Comparison of ENCODE assay signal across 10 mouse cellular contexts in the genomic region with DNA sequence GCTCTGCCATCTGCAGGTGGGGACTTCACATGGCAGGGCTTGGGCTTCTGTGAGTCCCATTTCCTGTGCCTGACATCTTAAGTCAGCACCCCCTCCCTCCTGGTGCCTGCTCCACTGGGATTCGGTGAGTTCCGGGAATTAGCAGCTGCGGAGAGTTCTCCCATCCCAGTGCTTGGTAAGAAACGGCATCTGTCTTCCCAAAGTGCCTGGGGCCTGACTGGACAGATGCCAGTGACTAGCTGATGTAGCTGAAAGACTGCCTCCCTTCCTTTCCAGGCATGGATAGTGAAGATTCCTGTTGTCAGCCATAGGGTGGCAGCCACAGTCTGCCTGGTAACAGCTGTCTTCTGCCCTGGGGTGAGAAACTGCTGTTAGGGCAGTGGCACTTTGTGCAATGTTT. TPM values are rescaled to one million over a fixed set of nuclear protein-coding genes. Genes with fewer than 3 reads are reported as not detected.
DNase-seq lines count a peak whose midpoint lies in the region; ATAC-seq and TF ChIP-seq lines count a peak whose summit lies in the region.
"Had no signal": no experiment of that assay in that cellular context is flagged by ENCODE, and none has a peak within 500 bp of the region (broad histone marks: within the 10 kb centered on the region; RNA-seq: fewer than 3 reads in every experiment).

No protein-coding gene starts in this region.

- no peaks in the 10 kb centered on the region for H3K27me3 ChIP-seq in kidney, adult 2 months (replicated peaks; ENCODE audit: control insufficient read depth, insufficient read depth, low read length)
- peaks cover 3% of the 10 kb centered on the region; the same call in 1 of the 2 replicates for H3K27me3 ChIP-seq in hindbrain, embryonic 15.5 days
- H3K27me3 ChIP-seq in neural tube, embryonic 15.5 days (replicated peaks) = peaks cover 6% of the 10 kb centered on the region

- H3K9me3 ChIP-seq in hindbrain, embryonic 15.5 days = no peaks in the 10 kb centered on the region
- H3K9me3 ChIP-seq in neural tube, embryonic 15.5 days (replicated peaks) = no peaks in the 10 kb centered on the region
- H3K9me3 ChIP-seq: limb, embryonic 15.5 days had no signal

- no peaks in the 10 kb centered on the region for H3K36me3 ChIP-seq in kidney, adult 2 months (ENCODE audit: control insufficient read depth, insufficient read depth, low read length)
- no peaks in the 10 kb centered on the region for H3K36me3 ChIP-seq in hindbrain, embryonic 15.5 days
- no peaks in the 10 kb centered on the region for H3K36me3 ChIP-seq in neural tube, embryonic 15.5 days
- H3K36me3 ChIP-seq: limb, embryonic 15.5 days had no signal

- H3K4me2 ChIP-seq in hindbrain, embryonic 15.5 days = peak overlapping the region; percentile 13; the same call in 1 of the 2 replicates
- H3K4me2 ChIP-seq in neural tube, embryonic 15.5 days = 0 out of 2 replicates have a peak overlapping the region, but pooled peaks have one; percentile 99
- H3K4me2 ChIP-seq: limb, embryonic 15.5 days had no signal

- TF ChIP-seq POLR2A in kidney, adult 2 months (IDR thresholded peaks at IDR 0.05; ENCODE audit: low read depth, low read length) = no peak

- H3K9ac ChIP-seq in hindbrain, embryonic 15.5 days = no peak overlapping the region
- no peak overlapping the region for H3K9ac ChIP-seq in neural tube, embryonic 15.5 days (replicated peaks)
- H3K9ac ChIP-seq: limb, embryonic 15.5 days had no signal

- peak; percentile 17 for DNase-seq in kidney, postnatal 14 days
- no peak for DNase-seq in kidney, adult 2 months
- peak; percentile 59 for DNase-seq in cerebellum, adult 9-10 months
- DNase-seq in B cell, adult 2 months = no peak
- no peak for DNase-seq in natural killer cell, adult 2 months (ENCODE audit: low spot score in 2 of 2)

- H3K4me1 ChIP-seq in kidney, adult 2 months (ENCODE audit: control insufficient read depth, insufficient read depth, low read length) = no peaks in the 10 kb centered on the region; the same call in 1 of the 2 replicates
- H3K4me1 ChIP-seq in hindbrain, embryonic 15.5 days (replicated peaks) = peaks cover 32% of the 10 kb centered on the region
- H3K4me1 ChIP-seq in neural tube, embryonic 15.5 days = peaks cover 35% of the 10 kb centered on the region

- no peak for ATAC-seq in hindbrain, embryonic 15.5 days (ENCODE audit: low FRiP score, low read depth)
- ATAC-seq in neural tube, embryonic 15.5 days (ENCODE audit: low FRiP score) = 0 out of 2 replicates have a peak, but pooled peaks have one; percentile 16
- no peak for ATAC-seq in megakaryocyte-erythroid progenitor cell, adult 5-6 weeks (replicated peaks; ENCODE audit: low FRiP score, low TSS enrichment, poor library complexity, severe bottlenecking)

- TF ChIP-seq CTCF in kidney, adult 2 months (conservative IDR thresholded peaks at IDR 0.05; ENCODE audit: insufficient read depth, insufficient read length, low read depth, low read length) = no peak

- WGBS in kidney, adult 2 months = 12% methylated on average over 4 of the region's 4 CpGs
- 6% methylated on average over 4 of the region's 4 CpGs for WGBS in hindbrain, embryonic 15.5 days
- 8% methylated on average over 4 of the region's 4 CpGs for WGBS in neural tube, embryonic 15.5 days

- H3K27ac ChIP-seq in kidney, adult 2 months (ENCODE audit: insufficient read depth, low read depth, low read length) = no peak overlapping the region
- no peak overlapping the region for H3K27ac ChIP-seq in hindbrain, embryonic 15.5 days (replicated peaks)
- 0 out of 2 replicates have a peak overlapping the region, but pooled peaks have one; percentile 4 for H3K27ac ChIP-seq in neural tube, embryonic 15.5 days (replicated peaks)
- H3K27ac ChIP-seq: limb, embryonic 15.5 days had no signal

- no peak overlapping the region for H3K4me3 ChIP-seq in kidney, adult 2 months (ENCODE audit: insufficient read depth, low read depth, low read length)
- H3K4me3 ChIP-seq in hindbrain, embryonic 15.5 days = no peak overlapping the region
- no peak overlapping the region for H3K4me3 ChIP-seq in neural tube, embryonic 15.5 days (replicated peaks)
- H3K4me3 ChIP-seq: limb, embryonic 15.5 days had no signal

RNA-seq across cellular contexts. Expression of gene Kcnt1, which starts 1.9 kb away (rescaled TPM):
- polyA plus RNA-seq in kidney, adult 2 months (2012; rRNA removed) = 36.1 and 47.1 TPM in 2 replicates
- polyA plus RNA-seq in hindbrain, embryonic 15.5 days (2015; fragmentation: Nextera tagmentation; extraction: Ambion mirVana) = 20.2 and 23.8 TPM in 2 replicates
- 21.3 and 23.7 TPM in 2 replicates for polyA plus RNA-seq in neural tube, embryonic 15.5 days (2015; fragmentation: Nextera tagmentation; extraction: Ambion mirVana)
- total RNA-seq in megakaryocyte-erythroid progenitor cell, adult 5-6 weeks (2014; fragmentation: Nextera tagmentation) = not detected in 2 replicates
- not detected in 2 replicates for total RNA-seq in megakaryocyte-erythroid progenitor cell, adult 5-6 weeks (2017)

RNA-seq across cellular contexts. Expression of gene Sohlh1, which starts 18.4 kb away (rescaled TPM):
- 0.06 TPM in 1 of 2 replicates, not detected in the other for polyA plus RNA-seq in kidney, adult 2 months (2012; rRNA removed)
- not detected in 2 replicates for polyA plus RNA-seq in hindbrain, embryonic 15.5 days (2015; fragmentation: Nextera tagmentation; extraction: Ambion mirVana)
- polyA plus RNA-seq in neural tube, embryonic 15.5 days (2015; fragmentation: Nextera tagmentation; extraction: Ambion mirVana) = not detected in 2 replicates
- not detected in 2 replicates for total RNA-seq in megakaryocyte-erythroid progenitor cell, adult 5-6 weeks (2014; fragmentation: Nextera tagmentation)
- not detected in 2 replicates for total RNA-seq in megakaryocyte-erythroid progenitor cell, adult 5-6 weeks (2017)
- polyA plus RNA-seq: limb, embryonic 15.5 days; small intestine, adult 2 months had no signal

RNA-seq across cellular contexts. Expression of gene Lcn9, which starts 42.5 kb away (rescaled TPM):
- not detected in 2 replicates for polyA plus RNA-seq in kidney, adult 2 months (2012; rRNA removed)
- polyA plus RNA-seq in hindbrain, embryonic 15.5 days (2015; fragmentation: Nextera tagmentation; extraction: Ambion mirVana) = not detected in 2 replicates
- polyA plus RNA-seq in neural tube, embryonic 15.5 days (2015; fragmentation: Nextera tagmentation; extraction: Ambion mirVana) = not detected in 2 replicates
- not detected in 2 replicates for total RNA-seq in megakaryocyte-erythroid progenitor cell, adult 5-6 weeks (2014; fragmentation: Nextera tagmentation)
- not detected in 2 replicates for total RNA-seq in megakaryocyte-erythroid progenitor cell, adult 5-6 weeks (2017)
- polyA plus RNA-seq: limb, embryonic 15.5 days; small intestine, adult 2 months had no signal

RNA-seq across cellular contexts. Expression of gene Glt6d1, which starts 49.8 kb away (rescaled TPM):
- polyA plus RNA-seq in kidney, adult 2 months (2012; rRNA removed) = not detected in 2 replicates
- polyA plus RNA-seq in hindbrain, embryonic 15.5 days (2015; fragmentation: Nextera tagmentation; extraction: Ambion mirVana) = not detected in 2 replicates
- not detected in 2 replicates for polyA plus RNA-seq in neural tube, embryonic 15.5 days (2015; fragmentation: Nextera tagmentation; extraction: Ambion mirVana)
- total RNA-seq in megakaryocyte-erythroid progenitor cell, adult 5-6 weeks (2014; fragmentation: Nextera tagmentation) = not detected in 2 replicates
- total RNA-seq in megakaryocyte-erythroid progenitor cell, adult 5-6 weeks (2017) = not detected in 2 replicates
- polyA plus RNA-seq: limb, embryonic 15.5 days; small intestine, adult 2 months had no signal

Comparison
In these comparisons a context has a peak if more than half of its experiments do, and no peak if none do; other contexts are left out.
1. DNase-seq: peak in kidney, postnatal 14 days (single experiment) and cerebellum, adult 9-10 months (single experiment); none in kidney, adult 2 months (single experiment), B cell, adult 2 months (0 of 2) and natural killer cell, adult 2 months (0 of 2).